Mouse (Mus musculus): Measurements from ENCODE around the gene Sik2. TPM values are rescaled to one million over a fixed set of nuclear protein-coding genes. Genes with fewer than 3 reads are reported as not detected.

Sik2 gene
- total and polyA plus RNA-seq, 2 experiments from 2014 or later, result 14.4 to 24.4 TPM

DNA sequence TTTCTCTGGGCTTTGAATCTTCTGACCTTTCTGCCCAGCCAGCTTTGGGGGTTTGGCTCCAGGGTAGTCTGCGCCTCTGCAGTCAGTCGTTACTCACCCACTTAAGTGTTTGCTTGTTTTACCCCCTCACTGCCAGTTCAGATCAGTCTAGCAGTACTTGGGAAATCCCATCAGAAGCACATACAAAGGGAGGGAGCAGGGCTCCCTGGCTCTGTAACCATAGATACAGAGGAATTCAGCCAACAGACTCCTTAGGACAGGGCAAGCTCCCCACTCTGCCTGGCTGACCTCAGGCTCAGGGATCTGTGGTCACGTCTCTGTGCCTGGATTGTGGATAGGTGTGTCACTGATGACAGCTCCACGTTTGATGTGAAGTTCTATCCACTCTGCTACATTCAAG, 121.5 kb downstream of the Sik2 start:
- Histone ChIP-seq H3K4me1 (ENCODE audit: insufficient read depth, low read length) (peaks cover 4% of the 10 kb centered on the region; the same call in 1 of the 2 replicates), H3K4me3 (ENCODE audit: low read depth, low read length) (no peak overlapping the region), H3K9me3 (ENCODE audit: low read length) (no peaks in the 10 kb centered on the region), H3K9ac (replicated peaks; ENCODE audit: low read length, poor library complexity, severe bottlenecking) (no peak overlapping the region), H3K27ac (ENCODE audit: low read depth, low read length) (no peak overlapping the region), H3K27me3 (ENCODE audit: insufficient read depth, low read length) (no peaks in the 10 kb centered on the region), H3K36me3 (ENCODE audit: insufficient read depth, low read length) (peaks cover 12% of the 10 kb centered on the region; the same call in 1 of the 2 replicates), H3K4me2 (ENCODE audit: low read depth, low read length, poor library complexity, severe bottlenecking) (no peak overlapping the region)
- no peak for ATAC-seq (ENCODE audit: low FRiP score)
- DNase-seq (ENCODE audit: low spot score), result peak; percentile 17
- TF ChIP-seq CTCF (IDR thresholded peaks at IDR 0.05), result no peak
- 19% methylated on average over 4 of the region's 4 CpGs for WGBS

DNA sequence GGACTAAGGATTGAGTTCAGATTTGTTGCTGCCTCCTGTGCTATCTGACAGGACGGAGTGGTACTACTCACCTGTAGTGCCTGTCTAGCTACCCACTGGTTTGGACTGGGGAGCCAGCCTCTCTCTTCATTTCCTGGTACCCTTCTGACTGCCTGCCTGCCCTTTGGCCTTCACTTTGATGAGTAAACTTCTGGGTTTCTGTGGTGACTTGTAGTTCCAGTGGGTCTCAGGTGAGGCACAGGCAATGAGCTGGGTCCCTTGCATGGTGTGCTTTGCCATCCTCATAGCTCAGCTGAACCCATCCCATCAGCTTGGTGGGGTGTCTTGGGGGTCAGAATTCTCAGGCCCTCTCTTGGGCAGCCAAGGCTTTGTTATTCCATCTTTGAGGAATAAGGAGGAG, 122.0 kb downstream of the Sik2 start:
- DNase-seq (ENCODE audit: low spot score) (no peak), ATAC-seq (ENCODE audit: low FRiP score) (no peak)
- WGBS, result 87% methylated on average over 1 of the region's 1 CpGs
- Histone ChIP-seq H3K4me3 (ENCODE audit: low read depth, low read length) (no peak overlapping the region), H3K27ac (ENCODE audit: low read depth, low read length) (no peak overlapping the region), H3K9me3 (ENCODE audit: low read length) (no peaks in the 10 kb centered on the region), H3K9ac (replicated peaks; ENCODE audit: low read length, poor library complexity, severe bottlenecking) (no peak overlapping the region), H3K4me2 (ENCODE audit: low read depth, low read length, poor library complexity, severe bottlenecking) (no peak overlapping the region), H3K27me3 (ENCODE audit: insufficient read depth, low read length) (no peaks in the 10 kb centered on the region), H3K36me3 (ENCODE audit: insufficient read depth, low read length) (peaks cover 12% of the 10 kb centered on the region; the same call in 1 of the 2 replicates), H3K4me1 (ENCODE audit: insufficient read depth, low read length) (peaks cover 4% of the 10 kb centered on the region; the same call in 1 of the 2 replicates)
- TF ChIP-seq CTCF (IDR thresholded peaks at IDR 0.05), result no peak

- Histone ChIP-seq H3K4me2 (ENCODE audit: low read depth, low read length, poor library complexity, severe bottlenecking) (no peak overlapping the region), H3K4me1 (ENCODE audit: insufficient read depth, low read length) (peaks cover 4% of the 10 kb centered on the region; the same call in 1 of the 2 replicates), H3K4me3 (ENCODE audit: low read depth, low read length) (no peak overlapping the region), H3K9me3 (ENCODE audit: low read length) (no peaks in the 10 kb centered on the region), H3K9ac (replicated peaks; ENCODE audit: low read length, poor library complexity, severe bottlenecking) (no peak overlapping the region), H3K27ac (ENCODE audit: low read depth, low read length) (peak overlapping the region; percentile 38; the same call in 1 of the 2 replicates), H3K36me3 (ENCODE audit: insufficient read depth, low read length) (peaks cover 11% of the 10 kb centered on the region; the same call in 1 of the 2 replicates), H3K27me3 (ENCODE audit: insufficient read depth, low read length) (no peaks in the 10 kb centered on the region)
- no peak for ATAC-seq (ENCODE audit: low FRiP score)
- DNase-seq (ENCODE audit: low spot score), result no peak
- WGBS, result 62% methylated on average over 1 of the region's 1 CpGs
- TF ChIP-seq CTCF (IDR thresholded peaks at IDR 0.05), result no peak
Measured at GRCm38 (mm10) chr9:50885600-50885987, 123.3 kb downstream of the Sik2 start.

GRCm38 (mm10) chr9:50884741-50885599, 123.9 kb downstream of the Sik2 start:
- Histone ChIP-seq H3K27me3 (ENCODE audit: insufficient read depth, low read length) (no peaks in the 10 kb centered on the region), H3K4me1 (ENCODE audit: insufficient read depth, low read length) (peaks cover 4% of the 10 kb centered on the region; the same call in 1 of the 2 replicates), H3K27ac (ENCODE audit: low read depth, low read length) (0 out of 2 replicates have a peak overlapping the region, but pooled peaks have one; percentile 38), H3K9me3 (ENCODE audit: low read length) (no peaks in the 10 kb centered on the region), H3K4me3 (ENCODE audit: low read depth, low read length) (no peak overlapping the region), H3K9ac (replicated peaks; ENCODE audit: low read length, poor library complexity, severe bottlenecking) (no peak overlapping the region), H3K4me2 (ENCODE audit: low read depth, low read length, poor library complexity, severe bottlenecking) (no peak overlapping the region), H3K36me3 (ENCODE audit: insufficient read depth, low read length) (peaks cover 11% of the 10 kb centered on the region; the same call in 1 of the 2 replicates)
- DNase-seq (ENCODE audit: low spot score) (peak; percentile 75), ATAC-seq (ENCODE audit: low FRiP score) (no peak)
- 71% methylated on average over 10 of the region's 10 CpGs for WGBS
- no peak for TF ChIP-seq CTCF (IDR thresholded peaks at IDR 0.05)

DNA sequence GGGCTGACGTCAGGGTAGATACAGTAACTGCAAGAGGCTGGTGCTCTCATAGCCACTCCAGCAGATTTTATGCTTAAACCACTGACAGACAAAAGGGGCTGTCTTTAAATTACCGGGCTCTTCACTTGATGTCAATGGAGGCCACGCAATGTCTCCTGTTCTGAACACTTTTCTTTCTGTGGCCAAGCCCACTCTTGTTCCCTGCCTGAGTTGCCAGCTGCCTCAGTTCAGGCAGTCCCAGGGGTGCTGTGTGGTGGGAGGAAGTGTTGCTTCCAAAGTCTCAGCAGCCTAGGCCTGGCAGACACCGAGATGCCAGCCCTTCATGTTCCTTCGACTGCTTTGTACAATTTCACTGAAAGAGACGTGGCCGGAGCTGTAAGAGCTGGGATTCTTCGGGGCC, 124.8 kb downstream of the Sik2 start:
- Histone ChIP-seq H3K9me3 (ENCODE audit: low read length) (no peaks in the 10 kb centered on the region), H3K36me3 (ENCODE audit: insufficient read depth, low read length) (peaks cover 15% of the 10 kb centered on the region; the same call in 1 of the 2 replicates), H3K4me3 (ENCODE audit: low read depth, low read length) (no peak overlapping the region), H3K27me3 (ENCODE audit: insufficient read depth, low read length) (no peaks in the 10 kb centered on the region), H3K27ac (ENCODE audit: low read depth, low read length) (no peak overlapping the region; the same call in 1 of the 2 replicates), H3K9ac (replicated peaks; ENCODE audit: low read length, poor library complexity, severe bottlenecking) (no peak overlapping the region), H3K4me1 (ENCODE audit: insufficient read depth, low read length) (peaks cover 4% of the 10 kb centered on the region; the same call in 1 of the 2 replicates), H3K4me2 (ENCODE audit: low read depth, low read length, poor library complexity, severe bottlenecking) (no peak overlapping the region)
- TF ChIP-seq CTCF (IDR thresholded peaks at IDR 0.05), result no peak
- DNase-seq (ENCODE audit: low spot score) (peak; percentile 7), ATAC-seq (ENCODE audit: low FRiP score) (no peak)
- WGBS, result 87% methylated on average over 8 of the region's 8 CpGs

GRCm38 (mm10) chr9:50882183-50882582, 126.7 kb downstream of the Sik2 start:
- WGBS, result 83% methylated on average over 2 of the region's 2 CpGs
- no peak overlapping the region for H3K4me3 ChIP-seq (ENCODE audit: low read depth, low read length)
- no peak for TF ChIP-seq CTCF (IDR thresholded peaks at IDR 0.05)
- no peaks in the 10 kb centered on the region for H3K27me3 ChIP-seq (ENCODE audit: insufficient read depth, low read length)
- ATAC-seq (ENCODE audit: low FRiP score) (no peak), DNase-seq (ENCODE audit: low spot score) (no peak)
- no peak overlapping the region for H3K9ac ChIP-seq (replicated peaks; ENCODE audit: low read length, poor library complexity, severe bottlenecking)
- no peak overlapping the region for H3K27ac ChIP-seq (ENCODE audit: low read depth, low read length)
- no peak overlapping the region for H3K4me2 ChIP-seq (ENCODE audit: low read depth, low read length, poor library complexity, severe bottlenecking)
- H3K36me3 ChIP-seq (ENCODE audit: insufficient read depth, low read length), result peaks cover 13% of the 10 kb centered on the region; the same call in 1 of the 2 replicates
- no peaks in the 10 kb centered on the region for H3K9me3 ChIP-seq (ENCODE audit: low read length)
- peaks cover 4% of the 10 kb centered on the region; the same call in 1 of the 2 replicates for H3K4me1 ChIP-seq (ENCODE audit: insufficient read depth, low read length)
